Mouse (Mus musculus) forebrain, embryonic 13.5 days (tissue): ENCODE measurements at regions not wholly inside any gene's neighbourhood (a gene's known extent, or its start where the extent isn't known, plus 50 kb on each side); places are given as distances from the start of the nearest gene placed in this dataset.
A peak's percentile ranks its signal among the peaks of the same experiment; 100 is the strongest.

ENCODE experiments used
- ATAC-seq: fragments of 200-750 bp; cut with Nextera tagmentation; 2 replicates; pipeline ENCODE4 v1.8.0; 2017
- H3K27ac ChIP-seq: fragments of 300-500 bp; sonication (generic); 2 replicates; pipeline ENCODE4 v1.5.1; 2015; ENCODE audit warnings: inconsistent platforms, mild to moderate bottlenecking, moderate library complexity
- H3K27me3 ChIP-seq: fragments of 300-500 bp; sonication (generic); 2 replicates; pipeline ENCODE4 v1.6.1; 2015; ENCODE audit warnings: mild to moderate bottlenecking, inconsistent platforms
- H3K36me3 ChIP-seq: fragments of 300-500 bp; sonication (generic); 2 replicates; pipeline ENCODE4 v1.6.1; 2015; ENCODE audit warnings: mild to moderate bottlenecking, inconsistent platforms; ENCODE audit not compliant: poor library complexity, severe bottlenecking
- H3K4me1 ChIP-seq: fragments of 300-500 bp; sonication (generic); 2 replicates; pipeline ENCODE4 v1.6.1; 2015; ENCODE audit warnings: inconsistent platforms
- H3K4me2 ChIP-seq: fragments of 300-500 bp; sonication (generic); 2 replicates; pipeline ENCODE4 v1.6.1; 2015; ENCODE audit warnings: inconsistent platforms, mild to moderate bottlenecking, moderate library complexity
- H3K4me3 ChIP-seq: fragments of 300-500 bp; sonication (generic); 2 replicates; pipeline ENCODE4 v1.5.1; 2015; ENCODE audit warnings: mild to moderate bottlenecking, inconsistent platforms
- H3K9ac ChIP-seq: fragments of 300-500 bp; sonication (generic); 2 replicates; pipeline ENCODE4 v1.6.1; 2015; ENCODE audit warnings: mild to moderate bottlenecking, inconsistent platforms
- H3K9me3 ChIP-seq: fragments of 300-500 bp; sonication (generic); replicated peaks from 2 replicates; pipeline ENCODE4 v1.6.1; 2016; ENCODE audit warnings: inconsistent platforms
- WGBS: fragments of 180-500 bp; shearing (Covaris S2); methylation state at CpG from one replicate; pipeline ENCODE4 v1.1.7; 2015; 5-methylcytosine and 5-hydroxymethylcytosine counted together

DNA sequence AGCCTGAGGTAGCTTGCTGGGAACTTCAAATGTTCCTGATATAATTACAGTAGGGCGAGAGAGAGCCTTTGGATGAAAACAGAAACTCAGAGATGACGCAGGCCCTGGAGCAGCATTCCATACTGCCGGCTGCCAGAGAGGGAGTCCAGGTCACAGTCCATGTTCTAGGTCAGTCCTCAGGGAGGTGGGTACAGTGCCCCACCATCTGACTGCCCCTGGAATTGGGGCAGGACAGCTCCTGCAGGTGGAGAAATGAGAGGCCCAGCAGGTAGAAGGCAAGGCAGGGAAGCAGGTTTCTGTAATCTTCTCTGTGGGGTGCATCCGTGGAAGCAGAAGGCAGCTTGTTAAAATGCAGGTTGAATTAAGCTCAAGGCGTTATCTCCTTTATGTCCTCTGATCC, 94.5 kb upstream of the 4930596D02Rik start:
- Histone ChIP-seq H3K27ac (no peak overlapping the region), H3K4me2 (no peak overlapping the region), H3K9me3 (no peaks in the 10 kb centered on the region), H3K9ac (no peak overlapping the region), H3K4me1 (no peaks in the 10 kb centered on the region), H3K27me3 (no peaks in the 10 kb centered on the region), H3K36me3 (no peaks in the 10 kb centered on the region), H3K4me3 (no peak overlapping the region)
- 44% methylated on average over 5 of the region's 5 CpGs for WGBS
- ATAC-seq = peak; percentile 19; the same call in 1 of the 2 replicates

DNA sequence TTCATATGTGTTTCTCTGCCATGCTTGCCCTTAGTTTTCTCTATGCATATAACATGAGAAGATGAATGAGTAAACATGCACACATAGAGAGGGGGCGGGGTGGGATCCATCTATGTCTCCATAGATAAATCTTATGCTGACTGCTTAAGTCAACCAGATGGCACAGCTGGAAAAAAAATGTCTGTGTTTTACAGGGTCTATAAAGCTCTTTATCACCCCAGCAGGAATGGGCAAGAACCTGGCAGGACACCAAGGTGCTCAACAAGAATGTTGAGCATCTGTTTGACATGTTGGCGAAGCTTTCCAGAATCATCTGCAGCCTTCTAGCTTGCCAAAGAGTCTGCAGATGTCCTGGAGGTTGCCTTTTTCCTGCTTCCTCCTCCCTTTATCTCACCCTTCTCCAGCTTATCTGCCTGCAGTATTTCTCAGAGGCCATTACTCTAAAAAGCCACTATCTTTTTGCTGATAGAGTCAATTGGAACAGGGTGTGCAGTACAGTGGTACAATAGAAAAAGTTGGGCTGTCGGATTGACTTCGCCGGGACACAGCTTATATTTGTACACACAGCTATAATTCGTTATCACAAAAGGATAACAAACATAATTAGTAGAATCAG, 73.0 kb upstream of the 4930596D02Rik start:
- H3K9me3 ChIP-seq = no peaks in the 10 kb centered on the region
- H3K27ac ChIP-seq = no peak overlapping the region
- no peaks in the 10 kb centered on the region for H3K27me3 ChIP-seq
- H3K9ac ChIP-seq = no peak overlapping the region
- no peaks in the 10 kb centered on the region for H3K4me1 ChIP-seq
- H3K4me3 ChIP-seq = no peak overlapping the region
- no peak overlapping the region for H3K4me2 ChIP-seq
- no peaks in the 10 kb centered on the region for H3K36me3 ChIP-seq
- 84% methylated on average over 6 of the region's 6 CpGs for WGBS
- peak; percentile 62; the same call in 1 of the 2 replicates for ATAC-seq

DNA sequence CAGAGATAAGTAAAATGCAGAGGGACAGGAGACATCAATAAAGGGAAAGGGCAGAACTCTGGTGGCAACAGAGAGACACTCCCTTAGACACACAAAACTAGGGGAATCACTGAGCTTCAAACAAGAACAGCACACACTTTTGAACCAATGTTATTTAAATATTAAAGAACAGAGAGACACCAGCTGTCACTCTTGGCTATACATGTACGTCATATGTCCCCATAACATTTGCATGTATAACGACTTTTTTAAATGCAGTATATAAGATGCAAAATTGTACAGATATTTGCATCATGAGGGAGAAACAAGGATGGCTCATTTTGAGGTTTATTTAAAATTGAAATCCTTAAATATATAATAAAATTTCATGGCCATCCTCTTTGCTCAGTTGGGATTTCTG, 62.5 kb upstream of the 4930596D02Rik start:
- no peaks in the 10 kb centered on the region for H3K27me3 ChIP-seq
- H3K4me1 ChIP-seq = no peaks in the 10 kb centered on the region
- ATAC-seq = peak; percentile 69; the same call in 1 of the 2 replicates
- H3K27ac ChIP-seq = no peak overlapping the region
- H3K9me3 ChIP-seq = no peaks in the 10 kb centered on the region
- no peak overlapping the region for H3K4me2 ChIP-seq
- no peak overlapping the region for H3K9ac ChIP-seq
- H3K36me3 ChIP-seq = no peaks in the 10 kb centered on the region
- no peak overlapping the region for H3K4me3 ChIP-seq
- 89% methylated on average over 2 of the region's 2 CpGs for WGBS
